Mouse (Mus musculus) spleen, adult 2 months (tissue): ENCODE data around the gene Cyp4a29. TPM values are rescaled to one million over a fixed set of nuclear protein-coding genes. Genes with fewer than 3 reads are reported as not detected.

Experiments used
- polyA plus RNA-seq: library from polyadenylated mRNA; depleted of rRNA; stranded (reverse); fragments of >200 nt; gene quantifications from 2 replicates; pipeline ENCODE4 v1.2.3, GENCODE M21; 2012; rRNA removed

Cyp4a29 gene
- polyA plus RNA-seq, 1 experiment, result not detected

Other genes starting within 250 kb of the Cyp4a29 start
- gene Stil, start 241.9 kb upstream of the Cyp4a29 start, polyA plus RNA-seq, result 1.2 TPM in 2 replicates
- 20.9 and 37.0 TPM in 2 replicates for gene Tal1, start 185.7 kb upstream of the Cyp4a29 start, polyA plus RNA-seq
- 79.3 and 89.6 TPM in 2 replicates for gene Pdzk1ip1, start 153.4 kb upstream of the Cyp4a29 start, polyA plus RNA-seq
- 0.02 and 0.04 TPM in 2 replicates for gene Cyp4x1, start 107.8 kb upstream of the Cyp4a29 start, polyA plus RNA-seq
- gene Cyp4a12a, start 57.0 kb downstream of the Cyp4a29 start, polyA plus RNA-seq, result not detected in 2 replicates
- gene Cyp4a12b, start 169.5 kb downstream of the Cyp4a29 start, polyA plus RNA-seq, result not detected in 2 replicates
- gene Cyp4a30b, start 210.5 kb downstream of the Cyp4a29 start, polyA plus RNA-seq, result not detected in 2 replicates